Mouse (Mus musculus) hindbrain, embryonic 11.5 days (tissue): ENCODE data around the gene Fam241a. TPM values are rescaled to one million over a fixed set of nuclear protein-coding genes. Genes with fewer than 3 reads are reported as not detected.
A peak's percentile ranks its signal among the peaks of the same experiment; 100 is the strongest.

Experiments used
- ATAC-seq: fragments of 200-750 bp; cut with Nextera tagmentation; 2 replicates; pipeline ENCODE4 v1.8.0; 2017; ENCODE audit warnings: mild to moderate bottlenecking, moderate TSS enrichment, moderate library complexity; ENCODE audit not compliant: low FRiP score
- DNase-seq: peaks from one replicate; pipeline ENCODE4 v3.0.0-alpha.2; 2015; ENCODE audit warnings: low spot score
- H3K27ac ChIP-seq: fragments of 300-500 bp; sonication (generic); 2 replicates; pipeline ENCODE4 v1.5.1; 2014; ENCODE audit warnings: mild to moderate bottlenecking, low read depth, low read length
- H3K27me3 ChIP-seq: fragments of 300-500 bp; sonication (generic); 2 replicates; pipeline ENCODE4 v1.6.1; 2014; ENCODE audit warnings: mild to moderate bottlenecking, low read length, moderate library complexity, mixed read lengths; ENCODE audit not compliant: control insufficient read depth, insufficient read depth
- H3K36me3 ChIP-seq: fragments of 300-500 bp; sonication (generic); 2 replicates; pipeline ENCODE4 v1.6.1; 2014; ENCODE audit warnings: mild to moderate bottlenecking, low read length, moderate library complexity, mixed read lengths; ENCODE audit not compliant: control insufficient read depth, insufficient read depth
- H3K4me1 ChIP-seq: fragments of 300-500 bp; sonication (generic); replicated peaks from 2 replicates; pipeline ENCODE4 v1.6.1; 2014; ENCODE audit warnings: low read length, mixed read lengths; ENCODE audit not compliant: control insufficient read depth, insufficient read depth
- H3K4me2 ChIP-seq: fragments of 300-500 bp; sonication (generic); replicated peaks from 2 replicates; pipeline ENCODE4 v1.6.1; 2014; ENCODE audit warnings: mild to moderate bottlenecking, low read depth, low read length
- H3K4me3 ChIP-seq: fragments of 300-500 bp; sonication (generic); 2 replicates; pipeline ENCODE4 v1.5.1; 2014; ENCODE audit warnings: low read depth, low read length
- H3K9ac ChIP-seq: fragments of 300-500 bp; sonication (generic); 2 replicates; pipeline ENCODE4 v1.6.1; 2014; ENCODE audit warnings: low read depth, low read length
- H3K9me3 ChIP-seq: fragments of 300-500 bp; sonication (generic); 2 replicates; pipeline ENCODE4 v1.6.1; 2016; ENCODE audit warnings: low read length; ENCODE audit not compliant: control insufficient read depth
- WGBS: fragments of 180-500 bp; shearing (Covaris S2); extraction: QIAGEN DNeasy Blood & Tissue Kit; methylation state at CpG from one replicate; pipeline ENCODE4 v1.1.7; 2014; 5-methylcytosine and 5-hydroxymethylcytosine counted together
- polyA plus RNA-seq: library from polyadenylated mRNA; unstranded; fragments of >200 nt; fragmentation: Nextera tagmentation; extraction: Ambion mirVana; gene quantifications from 2 replicates; pipeline ENCODE4 v1.2.1, GENCODE M21; 2014

The Fam241a gene
- polyA plus RNA-seq, 1 experiment from 2014 or later = 10.8 TPM

GRCm38 (mm10) chr3:127849922-127850321, 46.2 kb downstream of the Fam241a start:
- Histone ChIP-seq H3K4me1 (no peaks in the 10 kb centered on the region), H3K27ac (no peak overlapping the region), H3K9ac (no peak overlapping the region), H3K4me2 (no peak overlapping the region), H3K4me3 (no peak overlapping the region), H3K9me3 (no peaks in the 10 kb centered on the region), H3K36me3 (no peaks in the 10 kb centered on the region), H3K27me3 (no peaks in the 10 kb centered on the region)
- WGBS = 82% methylated on average over 5 of the region's 5 CpGs
- DNase-seq (no peak), ATAC-seq (no peak)

- 87% methylated on average over 11 of the region's 11 CpGs for WGBS
- Histone ChIP-seq H3K4me2 (no peak overlapping the region), H3K9ac (no peak overlapping the region), H3K4me3 (no peak overlapping the region), H3K9me3 (no peaks in the 10 kb centered on the region), H3K36me3 (no peaks in the 10 kb centered on the region), H3K27ac (no peak overlapping the region), H3K4me1 (no peaks in the 10 kb centered on the region), H3K27me3 (no peaks in the 10 kb centered on the region)
- no peak for DNase-seq
- ATAC-seq = no peak
Observed at GRCm38 (mm10) chr3:127848088-127848808, 47.9 kb downstream of the Fam241a start.

- ATAC-seq = no peak
- no peaks in the 10 kb centered on the region for H3K27me3 ChIP-seq
- H3K9me3 ChIP-seq = no peaks in the 10 kb centered on the region
- no peak for DNase-seq
- H3K4me3 ChIP-seq = no peak overlapping the region
- no peak overlapping the region for H3K27ac ChIP-seq
- H3K9ac ChIP-seq = no peak overlapping the region
- H3K4me1 ChIP-seq = no peaks in the 10 kb centered on the region
- no peaks in the 10 kb centered on the region for H3K36me3 ChIP-seq
- WGBS = 86% methylated on average over 5 of the region's 5 CpGs
- H3K4me2 ChIP-seq = no peak overlapping the region
Observed at GRCm38 (mm10) chr3:127843941-127844327, 52.2 kb downstream of the Fam241a start.

DNA sequence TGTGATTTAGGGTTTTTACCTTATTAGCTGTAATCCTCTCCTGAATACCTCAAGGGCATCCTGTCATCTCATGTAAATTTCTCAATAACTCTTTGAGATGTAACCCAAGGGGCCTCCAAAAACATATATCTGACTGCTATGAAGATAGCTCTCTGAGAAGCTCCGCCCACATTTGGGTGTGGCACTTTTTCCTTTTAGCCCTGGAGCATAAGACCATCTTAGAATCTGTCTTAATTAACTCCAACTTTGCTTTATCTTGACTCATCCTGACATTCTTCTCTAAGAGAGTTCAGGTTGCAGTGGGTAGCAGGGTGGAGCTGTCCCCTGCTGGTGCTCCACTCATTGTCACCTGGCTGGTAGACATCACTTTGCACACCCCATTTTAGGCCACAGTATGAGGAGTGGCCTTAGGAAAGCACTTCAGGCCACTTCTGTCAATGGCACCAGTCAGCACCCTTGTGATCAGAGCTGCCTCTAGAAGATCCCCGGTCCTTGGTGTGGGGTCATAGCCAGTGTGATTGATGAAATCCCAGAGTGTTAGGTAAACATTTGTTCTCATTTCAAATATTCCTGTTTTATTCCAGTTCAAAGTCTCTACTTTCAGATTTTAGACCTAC, 52.7 kb downstream of the Fam241a start:
- H3K27ac ChIP-seq = no peak overlapping the region
- DNase-seq (no peak), ATAC-seq (no peak)
- H3K9me3 ChIP-seq = no peaks in the 10 kb centered on the region
- H3K4me1 ChIP-seq = no peaks in the 10 kb centered on the region
- no peak overlapping the region for H3K9ac ChIP-seq
- H3K4me3 ChIP-seq = no peak overlapping the region
- no peaks in the 10 kb centered on the region for H3K36me3 ChIP-seq
- no peaks in the 10 kb centered on the region for H3K27me3 ChIP-seq
- WGBS = 80% methylated on average over 2 of the region's 2 CpGs
- H3K4me2 ChIP-seq = no peak overlapping the region

- Histone ChIP-seq H3K27me3 (no peaks in the 10 kb centered on the region), H3K36me3 (no peaks in the 10 kb centered on the region), H3K27ac (no peak overlapping the region), H3K4me1 (no peaks in the 10 kb centered on the region), H3K4me3 (no peak overlapping the region), H3K9me3 (no peaks in the 10 kb centered on the region), H3K4me2 (no peak overlapping the region), H3K9ac (no peak overlapping the region)
- DNase-seq = no peak
- 87% methylated on average over 8 of the region's 8 CpGs for whole genome bisulfite sequencing
- ATAC-seq = no peak
Observed at GRCm38 (mm10) chr3:127841926-127842325, 54.2 kb downstream of the Fam241a start.

GRCm38 (mm10) chr3:127837972-127838644, 58.0 kb downstream of the Fam241a start:
- Histone ChIP-seq H3K4me3 (peak overlapping the region; percentile 96), H3K27ac (peak overlapping the region; percentile 89), H3K27me3 (no peaks in the 10 kb centered on the region), H3K9me3 (no peaks in the 10 kb centered on the region), H3K36me3 (no peaks in the 10 kb centered on the region), H3K4me2 (peak overlapping the region; percentile 53), H3K9ac (peak overlapping the region; percentile 68), H3K4me1 (0 out of 2 replicates have a peak, but pooled peaks cover 3% of the 10 kb centered on the region)
- WGBS = 33% methylated on average over 8 of the region's 8 CpGs
- ATAC-seq = peak; percentile 41; the same call in 1 of the 2 replicates
- no peak for DNase-seq

DNA sequence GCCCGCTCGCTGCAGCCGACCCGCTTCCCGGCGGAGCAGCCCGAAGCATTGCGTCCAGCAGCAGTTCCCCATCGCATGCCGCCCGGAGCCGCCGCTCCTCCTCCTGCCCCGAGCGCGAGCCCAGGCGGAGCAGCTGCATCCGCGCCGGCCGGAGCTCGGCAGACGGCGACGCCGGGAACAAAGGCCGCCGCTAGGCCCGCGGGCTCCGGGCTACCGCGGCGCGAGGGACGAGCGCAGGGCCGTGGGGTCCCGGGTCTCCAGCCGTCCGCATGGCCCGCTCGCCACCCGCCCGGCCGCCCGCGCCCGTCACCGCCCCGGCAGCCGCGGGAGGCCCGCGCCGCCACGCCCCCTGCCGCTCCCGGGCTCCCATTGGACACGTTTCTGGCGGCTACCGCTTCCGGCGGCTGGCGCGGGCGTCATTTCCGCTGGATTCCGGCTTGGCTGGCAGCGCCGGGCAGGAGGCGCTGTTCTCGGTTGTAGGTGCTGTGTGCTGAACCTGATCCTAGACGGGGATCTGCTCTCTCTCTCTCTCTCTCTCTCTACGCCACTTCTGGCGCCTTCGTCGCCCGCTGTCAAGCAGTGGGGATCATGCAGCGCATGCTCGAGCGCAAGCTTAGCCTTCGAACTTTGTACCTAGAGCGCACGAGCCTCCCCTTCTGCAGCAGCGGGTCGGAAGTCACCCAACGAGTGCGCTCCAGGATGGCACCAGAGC, 58.8 kb downstream of the Fam241a start, which contains the start of gene Ap1ar:
TSS of gene Ap1ar (minus strand) at position 370 of the 712 bp plus-strand sequence.
- under 1% methylated on average over 53 of the region's 89 CpGs for WGBS
- Histone ChIP-seq H3K9me3 (no peaks in the 10 kb centered on the region), H3K36me3 (no peaks in the 10 kb centered on the region)

GRCm38 (mm10) chr3:127836798-127837153, 59.3 kb downstream of the Fam241a start:
- Histone ChIP-seq H3K9ac (peak overlapping the region; percentile 90), H3K27ac (peak overlapping the region; percentile 89), H3K36me3 (no peaks in the 10 kb centered on the region), H3K4me3 (peak overlapping the region; percentile 96), H3K4me1 (0 out of 2 replicates have a peak, but pooled peaks cover 3% of the 10 kb centered on the region), H3K27me3 (no peaks in the 10 kb centered on the region), H3K4me2 (peak overlapping the region; percentile 83), H3K9me3 (no peaks in the 10 kb centered on the region)
- ATAC-seq = peak; percentile 1; the same call in 1 of the 2 replicates
- DNase-seq = no peak
- WGBS = under 1% methylated on average over 17 of the region's 17 CpGs

More for the DNA sequence above, 58.8 kb downstream of the Fam241a start, which contains the start of gene Ap1ar:
- Histone ChIP-seq H3K9ac (peak within 1 kb of the TSS; percentile 90), H3K4me3 (peak within 1 kb of the TSS; percentile 96), H3K4me1 (0 out of 2 replicates have a peak, but pooled peaks cover 3% of the 10 kb centered on the region), H3K27me3 (no peaks in the 10 kb centered on the region), H3K4me2 (peak within 1 kb of the TSS; percentile 83), H3K27ac (peak within 1 kb of the TSS; percentile 89)
- ATAC-seq (peak; percentile 97), DNase-seq (peak; percentile 96)
